ENCODE assay signal across 8 mouse cellular contexts in the genomic region with DNA sequence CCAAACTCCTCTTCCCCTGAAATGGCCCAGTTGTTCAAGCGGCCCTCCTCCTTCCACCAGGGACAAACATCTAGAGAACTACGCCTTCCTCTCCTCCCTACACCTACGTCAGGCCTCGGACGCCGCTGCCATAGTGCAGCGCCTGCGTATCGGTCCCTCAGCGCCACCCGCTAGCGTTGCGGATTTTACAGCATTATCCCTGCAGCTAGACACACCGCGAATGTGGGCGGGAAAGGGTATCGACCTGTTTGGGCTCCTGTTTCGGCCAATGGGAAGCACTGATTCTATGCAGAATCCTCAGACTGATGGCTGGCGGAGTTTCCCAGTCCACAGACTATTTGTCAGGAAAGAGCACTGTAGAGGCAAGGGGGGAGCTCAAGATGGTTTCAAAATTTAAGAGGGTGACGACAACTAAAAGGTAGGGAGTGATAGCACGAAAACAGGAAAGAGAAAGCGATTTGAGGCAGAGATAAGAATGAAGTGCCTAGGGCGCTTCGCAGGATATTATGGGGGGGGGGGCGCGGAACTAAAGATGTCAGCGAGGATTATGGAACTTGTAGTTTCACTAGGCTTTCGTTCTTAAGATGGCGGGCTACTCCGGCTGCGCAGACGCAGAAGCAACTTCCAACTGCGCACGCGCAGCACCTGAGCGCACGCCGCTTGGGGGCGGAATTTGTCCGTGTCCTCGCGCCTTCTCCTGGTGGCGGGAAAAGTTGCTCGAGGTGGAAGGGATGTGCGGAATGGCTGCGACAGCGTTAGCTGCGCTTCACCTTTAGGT. TPM values are rescaled to one million over a fixed set of nuclear protein-coding genes. Genes with fewer than 3 reads are reported as not detected.
DNase-seq lines count a peak whose midpoint lies in the region; ATAC-seq lines count a peak whose summit lies in the region.

A gene (minus strand): TSS at position 505 of the 778 bp plus-strand sequence.
A gene (plus strand): TSS at position 648 of the 778 bp plus-strand sequence.

- no peaks in the 10 kb centered on the region for H3K9me3 ChIP-seq in heart, embryonic 14.5 days (ENCODE audit: control insufficient read depth, low read length)
- no peaks in the 10 kb centered on the region for H3K9me3 ChIP-seq in liver, embryonic 13.5 days (replicated peaks)
- H3K9me3 ChIP-seq in stomach, embryonic 16.5 days (replicated peaks; ENCODE audit: control insufficient read depth, low read length): no peaks in the 10 kb centered on the region

- ATAC-seq in heart, embryonic 14.5 days (ENCODE audit: insufficient number of reproducible peaks, insufficient read depth, low FRiP score, low read depth): peak; percentile 38
- peak; percentile 70 for ATAC-seq in liver, embryonic 13.5 days (ENCODE audit: low read depth)
- ATAC-seq in stomach, embryonic 16.5 days (ENCODE audit: insufficient read depth, low FRiP score): peak; percentile 61

- peak within 1 kb of the TSS; percentile 88 for H3K27ac ChIP-seq in brown adipose tissue, adult 24 weeks (replicated peaks; ENCODE audit: low read depth, low read length)
- H3K27ac ChIP-seq in heart, embryonic 14.5 days (replicated peaks in 1 of 2; ENCODE audit: control insufficient read depth in 1 of 2, insufficient read depth in 1 of 2, low read depth in 2 of 2, low read length in 2 of 2): peak within 1 kb of the TSS; percentile 97 to 98
- H3K27ac ChIP-seq in liver, embryonic 13.5 days: peak within 1 kb of the TSS; percentile 99
- peak within 1 kb of the TSS; percentile 100 for H3K27ac ChIP-seq in stomach, embryonic 16.5 days (ENCODE audit: low read length)

- no peaks in the 10 kb centered on the region for H3K27me3 ChIP-seq in heart, embryonic 14.5 days (ENCODE audit: control insufficient read depth, insufficient read depth, low read length)
- 0 out of 2 replicates have a peak, but pooled peaks cover 3% of the 10 kb centered on the region for H3K27me3 ChIP-seq in liver, embryonic 13.5 days
- no peaks in the 10 kb centered on the region for H3K27me3 ChIP-seq in stomach, embryonic 16.5 days (ENCODE audit: control insufficient read depth, insufficient read depth, low read length)

- peaks cover 26% of the 10 kb centered on the region for H3K36me3 ChIP-seq in heart, embryonic 14.5 days (ENCODE audit: control insufficient read depth, insufficient read depth, low read length)
- H3K36me3 ChIP-seq in liver, embryonic 13.5 days: peaks cover 26% of the 10 kb centered on the region
- H3K36me3 ChIP-seq in stomach, embryonic 16.5 days (ENCODE audit: control insufficient read depth, insufficient read depth, low read length): peaks cover 9% of the 10 kb centered on the region; the same call in 1 of the 2 replicates

- peak within 1 kb of the TSS; percentile 99 for H3K4me3 ChIP-seq in brown adipose tissue, adult 24 weeks (ENCODE audit: insufficient read depth, low read depth, low read length)
- H3K4me3 ChIP-seq in heart, embryonic 14.5 days (ENCODE audit: control insufficient read depth in 1 of 2, insufficient read depth in 1 of 2, low read depth in 1 of 2, low read length in 2 of 2): peak within 1 kb of the TSS; percentile 62 to 63
- peak within 1 kb of the TSS; percentile 84 for H3K4me3 ChIP-seq in liver, embryonic 13.5 days (replicated peaks)
- H3K4me3 ChIP-seq in stomach, embryonic 16.5 days (replicated peaks; ENCODE audit: low read length): peak within 1 kb of the TSS; percentile 79

- 0% methylated on average over 48 of the region's 48 CpGs for WGBS in heart, embryonic 14.5 days
- WGBS in liver, embryonic 13.5 days (ENCODE audit: insufficient replicate concordance): under 1% methylated on average over 48 of the region's 48 CpGs
- under 1% methylated on average over 48 of the region's 48 CpGs for WGBS in stomach, embryonic 16.5 days

- DNase-seq in CD4-positive, CD25-positive, alpha-beta regulatory T cell, adult 2 months (ENCODE audit: low read depth, low spot score): peak; percentile 98
- peak; percentile 64 for DNase-seq in fat pad, adult 2 months (ENCODE audit: extremely low read depth, low read depth, low spot score)
- peak; percentile 96 for DNase-seq in kidney, postnatal 14 days
- DNase-seq in liver, embryonic 13.5 days: peak; percentile 91
- DNase-seq in neural tube, embryonic 10.5 days (ENCODE audit: extremely low spot score, low spot score): peak; percentile 96

- peaks cover 16% of the 10 kb centered on the region for H3K4me1 ChIP-seq in brown adipose tissue, adult 24 weeks (ENCODE audit: control insufficient read depth, insufficient read depth, insufficient read length, low read length)
- peaks cover 26 to 28% of the 10 kb centered on the region in 2 experiments for H3K4me1 ChIP-seq in heart, embryonic 14.5 days (ENCODE audit: control insufficient read depth in 2 of 2, insufficient read depth in 2 of 2, low read length in 2 of 2)
- peaks cover 37% of the 10 kb centered on the region for H3K4me1 ChIP-seq in liver, embryonic 13.5 days (replicated peaks)
- peaks cover 23% of the 10 kb centered on the region for H3K4me1 ChIP-seq in stomach, embryonic 16.5 days (ENCODE audit: control insufficient read depth, insufficient read depth, low read length)

- H3K4me2 ChIP-seq in heart, embryonic 14.5 days (ENCODE audit: low read length): peak within 1 kb of the TSS; percentile 77
- H3K4me2 ChIP-seq in liver, embryonic 13.5 days: peak within 1 kb of the TSS; percentile 99
- H3K4me2 ChIP-seq in stomach, embryonic 16.5 days (ENCODE audit: low read depth, low read length): peak within 1 kb of the TSS; percentile 90

- peak within 1 kb of the TSS; percentile 96 for H3K9ac ChIP-seq in heart, embryonic 14.5 days (ENCODE audit: low read length)
- peak within 1 kb of the TSS; percentile 97 for H3K9ac ChIP-seq in liver, embryonic 13.5 days
- peak within 1 kb of the TSS; percentile 92 for H3K9ac ChIP-seq in stomach, embryonic 16.5 days (ENCODE audit: low read length)

RNA-seq across cellular contexts. Expression of the first gene that starts in this region (rescaled TPM):
- 14.3 and 21.2 TPM in 2 replicates for polyA plus RNA-seq in brown adipose tissue, adult 24 weeks (2012; ENCODE audit: insufficient read depth, insufficient read length, missing spikeins)
- 7.9 and 9.2 TPM in 2 replicates for polyA plus RNA-seq in heart, embryonic 14.5 days (2014; fragmentation: Nextera tagmentation; extraction: Ambion mirVana)
- polyA plus RNA-seq in liver, embryonic 13.5 days (2015; fragmentation: Nextera tagmentation; extraction: Ambion mirVana): 4.5 and 4.9 TPM in 2 replicates
- polyA plus RNA-seq in stomach, embryonic 16.5 days (2015; fragmentation: Nextera tagmentation; extraction: Ambion mirVana): 7.4 and 8.2 TPM in 2 replicates

RNA-seq across cellular contexts. Expression of the second gene that starts in this region (rescaled TPM):
- polyA plus RNA-seq in brown adipose tissue, adult 24 weeks (2012; ENCODE audit: insufficient read depth, insufficient read length, missing spikeins): 2.9 and 4.9 TPM in 2 replicates
- 7.3 and 7.6 TPM in 2 replicates for polyA plus RNA-seq in heart, embryonic 14.5 days (2014; fragmentation: Nextera tagmentation; extraction: Ambion mirVana)
- polyA plus RNA-seq in liver, embryonic 13.5 days (2015; fragmentation: Nextera tagmentation; extraction: Ambion mirVana): 3.5 and 4.8 TPM in 2 replicates
- 15.4 and 18.0 TPM in 2 replicates for polyA plus RNA-seq in stomach, embryonic 16.5 days (2015; fragmentation: Nextera tagmentation; extraction: Ambion mirVana)

Comparison
In these comparisons a context has a peak if more than half of its experiments do, and no peak if none do; other contexts are left out.
1. Peak in every context shown above with its lines: DNase-seq, ATAC-seq, H3K4me3 ChIP-seq and H3K27ac ChIP-seq.